ENCODE assay signal across 21 mouse cellular contexts in genomic region chr12:35966098-35966767, GRCm38 (mm10). TPM values are rescaled to one million over a fixed set of nuclear protein-coding genes. Genes with fewer than 3 reads are reported as not detected.
DNase-seq lines count a peak whose midpoint lies in the region; ATAC-seq and TF ChIP-seq lines count a peak whose summit lies in the region.
"Had no signal": no experiment of that assay in that cellular context is flagged by ENCODE, and none has a peak within 500 bp of the region (broad histone marks: within the 10 kb centered on the region; RNA-seq: fewer than 3 reads in every experiment).

No protein-coding gene starts in this region.

- TF ChIP-seq POLR2A in CH12.LX (IDR thresholded peaks at IDR 0.05; ENCODE audit: low read depth, low read length) = no peak

- no peaks in the 10 kb centered on the region for H3K36me3 ChIP-seq in CH12.LX (replicated peaks in 1 of 2; ENCODE audit: control insufficient read depth in 1 of 2, insufficient read depth in 1 of 2, low read length in 1 of 2)
- H3K36me3 ChIP-seq in intestine, embryonic 16.5 days (ENCODE audit: control insufficient read depth, insufficient read depth, low read length) = no peaks in the 10 kb centered on the region
- H3K36me3 ChIP-seq in liver, postnatal 0 days (replicated peaks; ENCODE audit: insufficient read depth, low read length) = no peaks in the 10 kb centered on the region
- no peaks in the 10 kb centered on the region for H3K36me3 ChIP-seq in hindbrain, postnatal 0 days (ENCODE audit: insufficient read depth, low read length)
- H3K36me3 ChIP-seq: embryonic facial prominence, embryonic 15.5 days; forebrain, embryonic 15.5 days; heart, embryonic 10.5 days; lung, embryonic 15.5 days had no signal

- TF ChIP-seq RAD21 in CH12.LX (IDR thresholded peaks at IDR 0.05; ENCODE audit: low read depth, low read length) = no peak

- no peak for DNase-seq in CH12.LX (ENCODE audit: extremely low read depth)
- DNase-seq in R1 (ENCODE audit: low read depth, low spot score) = peak; percentile 4
- DNase-seq in liver, postnatal 0 days = no peak
- no peak for DNase-seq in thymus, postnatal 10 days (ENCODE audit: low spot score in 2 of 2)
- DNase-seq in hindbrain, postnatal 0 days (ENCODE audit: low spot score) = no peak
- DNase-seq in adrenal gland, adult 2 months = no peak
- DNase-seq: cerebellum, postnatal 36 days; gastrocnemius, adult 2 months; kidney, postnatal 36 days; left cerebral cortex, postnatal 4 days; right cerebral cortex, postnatal 14 days; thymus, postnatal 14 days had no signal

- dilution Hi-C loops in CH12.LX (cut with MboI; ENCODE audit: extremely low pct_ligation_motif_present, extremely low pct_unique_long_range_greater_than_20kb, low sequenced_read_pairs) = no loop called here

- H3K9ac ChIP-seq in CH12.LX (ENCODE audit: insufficient read depth, low read depth) = no peak overlapping the region
- H3K9ac ChIP-seq in intestine, embryonic 16.5 days (ENCODE audit: low read depth, low read length) = no peak overlapping the region
- H3K9ac ChIP-seq in liver, postnatal 0 days (replicated peaks) = no peak overlapping the region
- no peak overlapping the region for H3K9ac ChIP-seq in hindbrain, postnatal 0 days (replicated peaks; ENCODE audit: low read length)
- H3K9ac ChIP-seq: embryonic facial prominence, embryonic 15.5 days; forebrain, embryonic 15.5 days; lung, embryonic 15.5 days had no signal

- no peaks in the 10 kb centered on the region for H3K27me3 ChIP-seq in CH12.LX (replicated peaks)
- no peaks in the 10 kb centered on the region for H3K27me3 ChIP-seq in intestine, embryonic 16.5 days (replicated peaks; ENCODE audit: control insufficient read depth, insufficient read depth, low read length)
- no peaks in the 10 kb centered on the region for H3K27me3 ChIP-seq in liver, postnatal 0 days (ENCODE audit: insufficient read depth, low read length)
- no peaks in the 10 kb centered on the region for H3K27me3 ChIP-seq in hindbrain, postnatal 0 days (ENCODE audit: insufficient read depth, low read length)
- H3K27me3 ChIP-seq: embryonic facial prominence, embryonic 15.5 days; forebrain, embryonic 15.5 days; lung, embryonic 15.5 days had no signal

- H3K79me2 ChIP-seq in CH12.LX (replicated peaks; ENCODE audit: control insufficient read depth, extremely low read depth, insufficient read depth, poor library complexity, severe bottlenecking) = no peaks in the 10 kb centered on the region

- no peaks in the 10 kb centered on the region for H3K9me3 ChIP-seq in CH12.LX (replicated peaks; ENCODE audit: low read length)
- H3K9me3 ChIP-seq in intestine, embryonic 16.5 days (ENCODE audit: control insufficient read depth, low read length) = no peaks in the 10 kb centered on the region
- no peaks in the 10 kb centered on the region for H3K9me3 ChIP-seq in liver, postnatal 0 days (ENCODE audit: low read length)
- no peaks in the 10 kb centered on the region for H3K9me3 ChIP-seq in hindbrain, postnatal 0 days (ENCODE audit: low read length)
- H3K9me3 ChIP-seq: embryonic facial prominence, embryonic 15.5 days; forebrain, embryonic 15.5 days; heart, embryonic 10.5 days; lung, embryonic 15.5 days had no signal

- peak; percentile 95 for ATAC-seq in intestine, embryonic 16.5 days
- peak; percentile 69 for ATAC-seq in liver, postnatal 0 days
- ATAC-seq in hindbrain, postnatal 0 days = no peak
- ATAC-seq: forebrain, embryonic 15.5 days had no signal

- no peaks in the 10 kb centered on the region for H3K4me1 ChIP-seq in CH12.LX (ENCODE audit: control insufficient read depth in 1 of 2, insufficient read depth in 2 of 2)
- no peaks in the 10 kb centered on the region for H3K4me1 ChIP-seq in intestine, embryonic 16.5 days (ENCODE audit: control insufficient read depth, insufficient read depth, low read length)
- no peaks in the 10 kb centered on the region for H3K4me1 ChIP-seq in liver, postnatal 0 days (ENCODE audit: insufficient read depth)
- H3K4me1 ChIP-seq in hindbrain, postnatal 0 days (ENCODE audit: insufficient read depth, low read length) = no peaks in the 10 kb centered on the region
- H3K4me1 ChIP-seq: embryonic facial prominence, embryonic 15.5 days; forebrain, embryonic 15.5 days; heart, embryonic 10.5 days; lung, embryonic 15.5 days had no signal

- 31% methylated on average over 7 of the region's 7 CpGs for WGBS in intestine, embryonic 16.5 days
- WGBS in liver, postnatal 0 days (ENCODE audit: insufficient replicate concordance) = 41% methylated on average over 7 of the region's 7 CpGs
- 71% methylated on average over 7 of the region's 7 CpGs for WGBS in hindbrain, postnatal 0 days

- in situ Hi-C loops in CH12.LX (cut with MboI; ENCODE audit: low pct_ligation_motif_present, low pct_unique_long_range_greater_than_20kb, low sequenced_read_pairs) = no loop called here

- no peak overlapping the region for H3K27ac ChIP-seq in CH12.LX (ENCODE audit: insufficient read depth, low read depth)
- H3K27ac ChIP-seq in intestine, embryonic 16.5 days (ENCODE audit: low read length) = peak overlapping the region; percentile 45
- no peak overlapping the region for H3K27ac ChIP-seq in liver, postnatal 0 days (ENCODE audit: low read depth)
- no peak overlapping the region for H3K27ac ChIP-seq in hindbrain, postnatal 0 days
- H3K27ac ChIP-seq: embryonic facial prominence, embryonic 15.5 days; forebrain, embryonic 15.5 days; gastrocnemius, adult 2 months; heart, embryonic 10.5 days; lung, embryonic 15.5 days had no signal

- peak overlapping the region; percentile 16; the same call in 1 of the 2 replicates for H3K4me2 ChIP-seq in CH12.LX (ENCODE audit: insufficient read depth, low read depth, poor library complexity, severe bottlenecking)
- 0 out of 2 replicates have a peak overlapping the region, but pooled peaks have one; percentile 9 for H3K4me2 ChIP-seq in intestine, embryonic 16.5 days (ENCODE audit: low read depth, low read length)
- H3K4me2 ChIP-seq in liver, postnatal 0 days (ENCODE audit: low read depth, low read length) = no peak overlapping the region
- H3K4me2 ChIP-seq in hindbrain, postnatal 0 days (ENCODE audit: low read depth, low read length) = no peak overlapping the region
- H3K4me2 ChIP-seq: embryonic facial prominence, embryonic 15.5 days; forebrain, embryonic 15.5 days; lung, embryonic 15.5 days; midbrain, embryonic 11.5 days had no signal

- H3K4me3 ChIP-seq in CH12.LX (replicated peaks in 1 of 3; ENCODE audit: low read depth in 2 of 3, low read length in 2 of 3, poor library complexity in 1 of 3) = no peak overlapping the region
- no peak overlapping the region for H3K4me3 ChIP-seq in intestine, embryonic 16.5 days (ENCODE audit: low read length)
- H3K4me3 ChIP-seq in liver, postnatal 0 days (ENCODE audit: low read depth, low read length) = no peak overlapping the region
- no peak overlapping the region for H3K4me3 ChIP-seq in hindbrain, postnatal 0 days (ENCODE audit: low read length)
- H3K4me3 ChIP-seq: embryonic facial prominence, embryonic 15.5 days; forebrain, embryonic 15.5 days; gastrocnemius, adult 2 months; heart, embryonic 10.5 days; lung, embryonic 15.5 days had no signal

- TF ChIP-seq CTCF in CH12.LX (conservative IDR thresholded peaks at IDR 0.05 in 1 of 2, IDR thresholded peaks at IDR 0.05 in 1 of 2; ENCODE audit: low read depth in 2 of 2, low read length in 2 of 2) = no peak
- no peak for TF ChIP-seq CTCF in liver, postnatal 0 days (IDR thresholded peaks at IDR 0.05; ENCODE audit: low read depth)
- no peak for TF ChIP-seq CTCF in hindbrain, postnatal 0 days (IDR thresholded peaks at IDR 0.05; ENCODE audit: low read depth)

- no peak for TF ChIP-seq EP300 in CH12.LX (IDR thresholded peaks at IDR 0.05; ENCODE audit: low read length)
- TF ChIP-seq EP300 in liver, postnatal 0 days (IDR thresholded peaks at IDR 0.05; ENCODE audit: low read depth) = peak; percentile 66; the same call in 1 of the 2 replicates

TF ChIP-seq in CH12.LX, 34 proteins besides CTCF, POLR2A, EP300 and RAD21:
- TF ChIP-seq NELFE (IDR thresholded peaks at IDR 0.05; ENCODE audit: low read depth, low read length) (no peak), TCF12 (IDR thresholded peaks at IDR 0.05; ENCODE audit: low read depth, low read length) (no peak), ZC3H11A (IDR thresholded peaks at IDR 0.05; ENCODE audit: low read depth, low read length) (no peak), TBP (conservative IDR thresholded peaks at IDR 0.05; ENCODE audit: low read depth, low read length) (no peak)

RNA-seq across cellular contexts. Expression of gene Agr2, which starts 26.5 kb away (rescaled TPM):
- not detected in 2 replicates for total RNA-seq in CH12.LX (2012; rRNA removed)
- total RNA-seq in CH12.LX (2014; rRNA removed) = not detected in 2 replicates
- not detected in 2 replicates for polyA plus RNA-seq in CH12.LX (2012; ENCODE audit: insufficient read length, low read depth)
- 408 and 430 TPM in 2 replicates for polyA plus RNA-seq in intestine, embryonic 16.5 days (2015; fragmentation: Nextera tagmentation; extraction: Ambion mirVana)
- polyA plus RNA-seq in liver, postnatal 0 days (2015; fragmentation: Nextera tagmentation; extraction: Ambion mirVana) = not detected in 2 replicates
- not detected in 2 replicates for total RNA-seq in hindbrain, postnatal 0 days (2014; rRNA removed)
- polyA plus RNA-seq in hindbrain, postnatal 0 days (2015; fragmentation: Nextera tagmentation; extraction: Ambion mirVana) = 0.25 TPM in 1 of 2 replicates, not detected in the other
- not detected for total RNA-seq in adrenal gland, adult 2 months (2021)
- not detected in 2 replicates for polyA plus RNA-seq in adrenal gland, adult 2 months (2012; rRNA removed)
- total RNA-seq: adrenal gland, adult 18-20 months; gastrocnemius, adult 2 months; heart, postnatal 25 days; layer of hippocampus, postnatal 25 days; left cerebral cortex, postnatal 4 days had no signal
- polyA plus RNA-seq: forebrain, embryonic 15.5 days; heart, embryonic 10.5 days; midbrain, embryonic 11.5 days had no signal

RNA-seq across cellular contexts. Expression of gene Agr3, which starts 40.8 kb away (rescaled TPM):
- total RNA-seq in CH12.LX (2012; rRNA removed) (not detected in 2 replicates), CH12.LX (2014; rRNA removed) (not detected in 2 replicates)
- polyA plus RNA-seq in CH12.LX (2012; ENCODE audit: insufficient read length, low read depth) = not detected in 2 replicates
- 0.28 and 0.33 TPM in 2 replicates for polyA plus RNA-seq in intestine, embryonic 16.5 days (2015; fragmentation: Nextera tagmentation; extraction: Ambion mirVana)
- polyA plus RNA-seq in liver, postnatal 0 days (2015; fragmentation: Nextera tagmentation; extraction: Ambion mirVana) = not detected in 2 replicates
- 1.6 TPM in 1 of 2 replicates, not detected in the other for total RNA-seq in hindbrain, postnatal 0 days (2014; rRNA removed)
- 0.24 and 0.67 TPM in 2 replicates for polyA plus RNA-seq in hindbrain, postnatal 0 days (2015; fragmentation: Nextera tagmentation; extraction: Ambion mirVana)
- not detected for total RNA-seq in adrenal gland, adult 2 months (2021)
- not detected in 2 replicates for polyA plus RNA-seq in adrenal gland, adult 2 months (2012; rRNA removed)
- total RNA-seq: adrenal gland, adult 18-20 months; gastrocnemius, adult 2 months; heart, postnatal 25 days; layer of hippocampus, postnatal 25 days; left cerebral cortex, postnatal 4 days had no signal
- polyA plus RNA-seq: forebrain, embryonic 15.5 days; heart, embryonic 10.5 days; midbrain, embryonic 11.5 days had no signal

Comparison
In these comparisons a context has a peak if more than half of its experiments do, and no peak if none do; other contexts are left out.
1. H3K4me2 ChIP-seq: peak in CH12.LX (single experiment) and intestine, embryonic 16.5 days (single experiment); none in liver, postnatal 0 days (single experiment) and hindbrain, postnatal 0 days (single experiment).
2. RNA of gene Agr2, which starts 26.5 kb away (polyA plus RNA-seq): 408 to 430 TPM in intestine, embryonic 16.5 days; 0.25 TPM in hindbrain, postnatal 0 days, not detected in CH12.LX, not detected in liver, postnatal 0 days and not detected in adrenal gland, adult 2 months; every median in the first group is over 100 times any median in the second.